Mouse (Mus musculus) heart, embryonic 11.5 days (tissue): ENCODE results near the gene Mfsd11. TPM values are rescaled to one million over a fixed set of nuclear protein-coding genes. Genes with fewer than 3 reads are reported as not detected.

Experiments used
- ATAC-seq: fragments of 200-750 bp; cut with Nextera tagmentation; replicated peaks from 2 replicates; pipeline ENCODE4 v1.8.0; 2017; ENCODE audit warnings: moderate library complexity; ENCODE audit not compliant: insufficient number of reproducible peaks, low FRiP score, low TSS enrichment
- H3K27ac ChIP-seq: fragments of 300-500 bp; sonication (generic); 2 replicates; pipeline ENCODE4 v1.5.1; 2014; ENCODE audit warnings: mild to moderate bottlenecking, low read depth, low read length
- H3K27me3 ChIP-seq: fragments of 300-500 bp; sonication (generic); 2 replicates; pipeline ENCODE4 v1.6.1; 2014; ENCODE audit warnings: mild to moderate bottlenecking, low read length, mixed read lengths; ENCODE audit not compliant: control insufficient read depth, insufficient read depth
- H3K36me3 ChIP-seq: fragments of 300-500 bp; sonication (generic); 2 replicates; pipeline ENCODE4 v1.6.1; 2014; ENCODE audit warnings: mild to moderate bottlenecking, low read length, moderate library complexity, mixed read lengths; ENCODE audit not compliant: control insufficient read depth, insufficient read depth
- H3K4me1 ChIP-seq: fragments of 300-500 bp; sonication (generic); 2 replicates; pipeline ENCODE4 v1.6.1; 2014; ENCODE audit warnings: low read length; ENCODE audit not compliant: control insufficient read depth, insufficient read depth
- H3K4me2 ChIP-seq: fragments of 300-500 bp; sonication (generic); 2 replicates; pipeline ENCODE4 v1.6.1; 2014; ENCODE audit warnings: mild to moderate bottlenecking, moderate library complexity
- H3K4me3 ChIP-seq: fragments of 300-500 bp; sonication (generic); 2 replicates; pipeline ENCODE4 v1.5.1; 2014; ENCODE audit warnings: low read depth, low read length
- H3K9ac ChIP-seq: fragments of 300-500 bp; sonication (generic); 2 replicates; pipeline ENCODE4 v1.6.1; 2014; ENCODE audit warnings: mild to moderate bottlenecking, low read depth, low read length, moderate library complexity
- H3K9me3 ChIP-seq: fragments of 300-500 bp; sonication (generic); replicated peaks from 2 replicates; pipeline ENCODE4 v1.6.1; 2016; ENCODE audit warnings: low read length; ENCODE audit not compliant: control insufficient read depth
- WGBS: fragments of 180-500 bp; shearing (Covaris S2); extraction: QIAGEN DNeasy Blood & Tissue Kit; methylation state at CpG from one replicate; pipeline ENCODE4 v1.1.7; 2014; ENCODE audit not compliant: insufficient replicate concordance; 5-methylcytosine and 5-hydroxymethylcytosine counted together
- polyA plus RNA-seq: library from polyadenylated mRNA; unstranded; fragments of >200 nt; fragmentation: Nextera tagmentation; extraction: Ambion mirVana; gene quantifications from 2 replicates; pipeline ENCODE4 v1.2.1, GENCODE M21; 2014

Gene Mfsd11
- polyA plus RNA-seq, 1 experiment from 2014 or later = 29.3 TPM

DNA sequence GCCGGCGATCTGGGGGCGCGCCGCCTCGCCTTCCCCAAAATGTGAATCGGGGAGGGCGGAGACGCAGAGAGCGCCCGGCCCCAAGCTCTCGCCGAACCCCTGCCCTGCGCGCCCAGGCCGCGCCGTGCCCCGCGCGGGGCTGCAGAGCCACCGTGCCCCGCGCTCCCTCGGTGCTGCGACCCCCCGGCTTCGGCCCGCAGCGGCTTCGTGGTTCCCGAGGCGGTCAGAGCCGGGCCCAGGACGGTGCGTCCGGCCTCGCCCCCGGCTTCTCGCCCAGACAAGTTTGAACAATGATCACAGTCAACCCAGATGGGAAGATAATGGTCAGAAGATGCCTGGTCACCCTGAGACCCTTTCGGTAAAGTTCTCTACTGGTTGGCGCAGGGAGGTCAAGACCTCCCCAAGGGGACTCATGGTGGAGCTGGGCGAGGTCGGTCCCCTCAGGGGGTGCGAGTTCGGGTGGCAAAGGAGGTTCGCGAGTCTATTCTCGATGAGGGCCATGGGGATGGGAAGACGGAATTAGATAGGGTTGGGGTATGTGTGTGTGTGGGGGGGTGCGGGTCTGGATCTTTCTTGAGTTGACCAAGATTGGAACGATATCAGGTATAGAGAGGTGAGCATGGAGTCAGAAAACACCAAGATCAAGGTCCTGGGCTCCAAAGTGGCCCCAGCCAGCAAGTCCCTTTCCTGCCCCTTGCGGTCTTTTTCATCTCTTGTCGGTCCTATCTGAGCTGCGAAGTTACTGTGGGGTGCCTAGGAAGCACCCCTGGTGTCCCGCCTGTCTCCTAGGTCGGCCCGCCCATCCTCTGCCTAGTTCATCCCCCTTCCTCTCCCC, 67.2 kb downstream of the Mfsd11 start:
- Histone ChIP-seq H3K4me3 (peak overlapping the region; percentile 59), H3K4me1 (peaks cover 19% of the 10 kb centered on the region), H3K27me3 (peaks cover 78% of the 10 kb centered on the region), H3K9ac (peak overlapping the region; percentile 60; the same call in 1 of the 2 replicates), H3K9me3 (no peaks in the 10 kb centered on the region), H3K36me3 (no peaks in the 10 kb centered on the region), H3K4me2 (peak overlapping the region; percentile 100), H3K27ac (no peak overlapping the region)
- no peak for ATAC-seq
- WGBS = 2% methylated on average over 58 of the region's 58 CpGs

DNA sequence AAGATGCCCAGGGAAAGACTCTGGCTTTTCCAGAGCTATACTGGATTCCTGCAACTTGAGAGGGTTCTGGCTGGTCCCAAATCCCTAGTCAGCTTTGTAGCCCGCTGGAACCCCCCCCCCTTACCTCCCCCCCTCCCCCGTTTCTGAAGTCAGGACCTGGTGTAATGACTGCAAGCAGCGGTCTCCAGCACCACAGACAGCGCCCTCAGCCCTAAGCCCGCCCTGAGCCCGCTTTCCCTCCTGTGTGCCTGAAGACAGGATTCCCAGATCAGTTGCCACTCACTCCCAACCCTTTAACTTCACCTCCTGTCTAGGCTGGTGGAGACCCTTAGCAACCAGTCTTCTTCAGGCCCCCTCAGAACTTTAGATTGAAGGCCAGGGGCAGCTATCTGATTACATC, 68.5 kb downstream of the Mfsd11 start:
- WGBS = 2% methylated on average over 6 of the region's 6 CpGs
- no peak for ATAC-seq

DNA sequence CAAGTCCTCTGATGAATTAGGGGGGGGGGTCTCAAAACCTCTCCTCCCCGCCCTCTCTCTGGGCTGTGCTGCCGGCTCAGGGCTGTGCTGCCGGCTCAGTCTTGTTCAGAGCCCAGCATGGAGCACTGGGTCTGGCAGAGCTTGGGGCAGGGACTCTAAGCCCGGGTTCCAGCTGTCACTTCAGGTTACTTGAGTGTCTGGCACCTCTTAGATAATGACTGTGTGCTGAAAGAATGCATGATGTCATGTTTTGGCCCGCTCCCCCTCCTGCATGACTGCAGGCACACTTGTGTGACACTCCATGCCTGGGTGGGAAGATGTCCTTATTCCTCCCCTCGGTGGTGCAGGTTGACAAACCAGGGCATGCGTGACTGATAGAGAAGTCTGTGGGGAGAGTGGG, 69.8 kb downstream of the Mfsd11 start:
- H3K9me3 ChIP-seq = no peaks in the 10 kb centered on the region
- H3K4me3 ChIP-seq = no peak overlapping the region
- 27% methylated on average over 7 of the region's 7 CpGs for WGBS
- no peak overlapping the region for H3K27ac ChIP-seq
- H3K36me3 ChIP-seq = no peaks in the 10 kb centered on the region
- H3K9ac ChIP-seq = no peak overlapping the region
- H3K4me1 ChIP-seq = peaks cover 19% of the 10 kb centered on the region
- no peak overlapping the region for H3K4me2 ChIP-seq
- ATAC-seq = no peak; the same call in 1 of the 2 replicates
- H3K27me3 ChIP-seq = peaks cover 69% of the 10 kb centered on the region

More for the DNA sequence above, 68.5 kb downstream of the Mfsd11 start:
- H3K9ac ChIP-seq = no peak overlapping the region
- H3K4me1 ChIP-seq = peaks cover 19% of the 10 kb centered on the region
- no peaks in the 10 kb centered on the region for H3K36me3 ChIP-seq
- H3K27ac ChIP-seq = no peak overlapping the region
- no peak overlapping the region for H3K4me2 ChIP-seq
- no peak overlapping the region for H3K4me3 ChIP-seq
- peaks cover 79% of the 10 kb centered on the region for H3K27me3 ChIP-seq
- no peaks in the 10 kb centered on the region for H3K9me3 ChIP-seq

Other genes with a start within 250 kb of the Mfsd11 start
- gene Rhbdf2, start 225.4 kb upstream of the Mfsd11 start, polyA plus RNA-seq = 5.0 and 6.0 TPM in 2 replicates
- gene Prcd, start 198.9 kb upstream of the Mfsd11 start, polyA plus RNA-seq = 0.35 and 0.92 TPM in 2 replicates
- gene Cygb, start 198.1 kb upstream of the Mfsd11 start, polyA plus RNA-seq = 1.1 and 1.2 TPM in 2 replicates
- gene St6galnac1, start 76.9 kb upstream of the Mfsd11 start, polyA plus RNA-seq = not detected in 2 replicates
- gene Mxra7, start 24.4 kb upstream of the Mfsd11 start, polyA plus RNA-seq = 15.9 and 16.1 TPM in 2 replicates
- gene Mettl23, start 9.2 kb upstream of the Mfsd11 start, polyA plus RNA-seq = 58.5 and 60.4 TPM in 2 replicates
- 83.2 and 89.0 TPM in 2 replicates for gene Jmjd6, start 9.0 kb upstream of the Mfsd11 start, polyA plus RNA-seq
- gene Srsf2, start 654 bp downstream of the Mfsd11 start, polyA plus RNA-seq = 577 and 621 TPM in 2 replicates
- 0.29 and 0.66 TPM in 2 replicates for gene Mgat5b, start 66.4 kb downstream of the Mfsd11 start, polyA plus RNA-seq